Mouse (Mus musculus) myocyte (in vitro differentiated cells): Measurements from ENCODE around the gene Tmem86b. TPM values are rescaled to one million over a fixed set of nuclear protein-coding genes. Genes with fewer than 3 reads are reported as not detected.

Source experiments
- H3K27me3 ChIP-seq: one replicate; pipeline ENCODE4 v1.6.1; 2011; ENCODE audit not compliant: control insufficient read depth, insufficient read depth, insufficient read length
- H3K36me3 ChIP-seq: one replicate; pipeline ENCODE4 v1.6.1; 2011; ENCODE audit not compliant: control insufficient read depth, insufficient read depth
- H3K4me2 ChIP-seq: one replicate; pipeline ENCODE4 v1.6.1; 2011; ENCODE audit warnings: low read depth, control low read depth
- H3K4me3 ChIP-seq: one replicate; pipeline ENCODE4 v1.5.1; 2011; ENCODE audit warnings: mild to moderate bottlenecking, control low read depth, moderate library complexity
- H3K79me2 ChIP-seq: one replicate; pipeline ENCODE4 v1.6.1; 2011; ENCODE audit not compliant: control insufficient read depth, insufficient read depth
- H3ac ChIP-seq: one replicate; pipeline ENCODE4 v1.6.1; 2011; ENCODE audit not compliant: control insufficient read depth, insufficient read length
- CEBPB ChIP-seq: IDR thresholded peaks from 2 replicates; pipeline ENCODE4 v1.6.1; 2011; ENCODE audit warnings: mild to moderate bottlenecking, moderate library complexity; ENCODE audit not compliant: poor library complexity, insufficient read depth, severe bottlenecking
- E2F4 ChIP-seq: IDR thresholded peaks from one replicate; pipeline ENCODE4 v1.6.1; 2011; ENCODE audit warnings: mild to moderate bottlenecking, control low read depth, moderate library complexity; ENCODE audit not compliant: insufficient read depth
- MAX ChIP-seq: IDR thresholded peaks from one replicate; pipeline ENCODE4 v1.6.1; 2011; ENCODE audit warnings: low read depth, mild to moderate bottlenecking, control low read depth
- MYOD1 ChIP-seq, 3 experiments: IDR thresholded peaks; one replicate each; pipeline ENCODE4 v1.6.1; 2011; ENCODE audit warnings: control low read depth in 2 of 3, low read depth in 2 of 3, mild to moderate bottlenecking in 2 of 3, moderate library complexity in 1 of 3; ENCODE audit not compliant: insufficient read length in 2 of 3, control insufficient read depth in 1 of 3
- MYOG ChIP-seq, 3 experiments: IDR thresholded peaks; one replicate each; pipeline ENCODE4 v1.6.1; 2011; ENCODE audit warnings: control low read depth in 2 of 3, low read depth in 2 of 3, mild to moderate bottlenecking in 2 of 3; ENCODE audit not compliant: insufficient read length in 2 of 3, control insufficient read depth in 1 of 3, insufficient read depth in 1 of 3
- POLR2A ChIP-seq: IDR thresholded peaks from one replicate; pipeline ENCODE4 v1.6.1; 2011; ENCODE audit warnings: low read depth, mild to moderate bottlenecking, control low read depth, moderate library complexity; ENCODE audit not compliant: insufficient read length
- POLR2AphosphoS2 ChIP-seq: IDR thresholded peaks from one replicate; pipeline ENCODE4 v1.6.1; 2011; ENCODE audit warnings: low read depth, control low read depth; ENCODE audit not compliant: insufficient read length
- REST ChIP-seq: IDR thresholded peaks from one replicate; pipeline ENCODE4 v1.6.1; 2011; ENCODE audit warnings: mild to moderate bottlenecking, control low read depth, moderate library complexity; ENCODE audit not compliant: insufficient read depth, insufficient read length
- SRF ChIP-seq: IDR thresholded peaks from one replicate; pipeline ENCODE4 v1.6.1; 2011; ENCODE audit warnings: low read depth; ENCODE audit not compliant: control insufficient read depth, insufficient read length
- TCF12 ChIP-seq: IDR thresholded peaks from one replicate; pipeline ENCODE4 v1.6.1; 2011; ENCODE audit warnings: mild to moderate bottlenecking, control low read depth; ENCODE audit not compliant: poor library complexity, insufficient read depth, severe bottlenecking
- TCF3 ChIP-seq: IDR thresholded peaks from one replicate; pipeline ENCODE4 v1.6.1; 2011; ENCODE audit warnings: low read depth, control low read depth; ENCODE audit not compliant: insufficient read length
- USF1 ChIP-seq: IDR thresholded peaks from one replicate; pipeline ENCODE4 v1.6.1; 2011; ENCODE audit warnings: low read depth, mild to moderate bottlenecking, control low read depth, moderate library complexity
- polyA plus RNA-seq: library from polyadenylated mRNA; unstranded; fragments of >200 nt; fragmentation: generic; extraction: Trizol; gene quantifications from one replicate; pipeline ENCODE4 v1.2.1, GENCODE M21; 2012; ENCODE audit warnings: missing spikeins

Tmem86b gene
- polyA plus RNA-seq, 1 experiment = 2.2 TPM

- Histone ChIP-seq H3K79me2 (peaks cover 33% of the 10 kb centered on the region), H3ac (peak overlapping the region; percentile 29), H3K27me3 (no peaks in the 10 kb centered on the region), H3K36me3 (no peaks in the 10 kb centered on the region), H3K4me2 (peak overlapping the region; percentile 99), H3K4me3 (peak overlapping the region; percentile 66)
- TF ChIP-seq CEBPB = no peak
- no peak for TF ChIP-seq POLR2A
- no peak for TF ChIP-seq USF1
- TF ChIP-seq POLR2AphosphoS2 = no peak
- no peak for TF ChIP-seq TCF3
- TF ChIP-seq MYOG (IDR thresholded peaks at IDR 0.05; ENCODE audit: control insufficient read depth in 1 of 3, insufficient read depth in 1 of 3, insufficient read length in 2 of 3, low read depth in 2 of 3) = no peak
- no peak for TF ChIP-seq REST
- no peak for TF ChIP-seq SRF
- no peak for TF ChIP-seq MYOD1 (IDR thresholded peaks at IDR 0.05; ENCODE audit: control insufficient read depth in 1 of 3, insufficient read length in 2 of 3, low read depth in 2 of 3)
- TF ChIP-seq E2F4 = no peak
- no peak for TF ChIP-seq MAX
- no peak for TF ChIP-seq TCF12
Measured at GRCm38 (mm10) chr7:4659911-4660443, 28.8 kb upstream of the Tmem86b start.

GRCm38 (mm10) chr7:4658912-4659551 lies 27.8 kb upstream of the Tmem86b start, which contains the start of gene Ppp6r1:
Gene Ppp6r1, minus strand, starts transcription at chr7:4659019.
- H3K4me2 ChIP-seq = peak within 1 kb of the TSS; percentile 99
- peak within 1 kb of the TSS; percentile 29 for H3ac ChIP-seq
- TF ChIP-seq MYOG (IDR thresholded peaks at IDR 0.05; ENCODE audit: control insufficient read depth in 1 of 3, insufficient read depth in 1 of 3, insufficient read length in 2 of 3, low read depth in 2 of 3) (peak in 2 of 3 experiments; percentile 52 to 77), TCF12 (no peak), SRF (no peak), E2F4 (peak; percentile 16), MYOD1 (IDR thresholded peaks at IDR 0.05; ENCODE audit: control insufficient read depth in 1 of 3, insufficient read length in 2 of 3, low read depth in 2 of 3) (peak in 2 of 3 experiments; percentile 61 to 67), USF1 (no peak), MAX (no peak), POLR2A (peak; percentile 90), POLR2AphosphoS2 (peak; percentile 91), TCF3 (no peak), CEBPB (no peak), REST (no peak)
- H3K36me3 ChIP-seq = no peaks in the 10 kb centered on the region
- peak within 1 kb of the TSS; percentile 66 for H3K4me3 ChIP-seq
- no peaks in the 10 kb centered on the region for H3K27me3 ChIP-seq
- H3K79me2 ChIP-seq = peaks cover 42% of the 10 kb centered on the region

GRCm38 (mm10) chr7:4658128-4658907 lies 27.1 kb upstream of the Tmem86b start:
- no peaks in the 10 kb centered on the region for H3K36me3 ChIP-seq
- H3K79me2 ChIP-seq = peaks cover 50% of the 10 kb centered on the region
- no peak for TF ChIP-seq MYOG (IDR thresholded peaks at IDR 0.05; ENCODE audit: control insufficient read depth in 1 of 3, insufficient read depth in 1 of 3, insufficient read length in 2 of 3, low read depth in 2 of 3)
- TF ChIP-seq MYOD1 (IDR thresholded peaks at IDR 0.05; ENCODE audit: control insufficient read depth in 1 of 3, insufficient read length in 2 of 3, low read depth in 2 of 3) = no peak
- no peak for TF ChIP-seq SRF
- no peak for TF ChIP-seq POLR2A
- TF ChIP-seq USF1 = no peak
- no peak for TF ChIP-seq REST
- TF ChIP-seq TCF3 = no peak
- no peak for TF ChIP-seq TCF12
- no peak for TF ChIP-seq MAX
- TF ChIP-seq POLR2AphosphoS2 = no peak
- peak overlapping the region; percentile 29 for H3ac ChIP-seq
- peak overlapping the region; percentile 84 for H3K4me2 ChIP-seq
- H3K4me3 ChIP-seq = peak overlapping the region; percentile 66
- no peaks in the 10 kb centered on the region for H3K27me3 ChIP-seq

- Histone ChIP-seq H3K4me3 (peak overlapping the region; percentile 66), H3K4me2 (peak overlapping the region; percentile 84), H3K79me2 (peaks cover 57% of the 10 kb centered on the region), H3K36me3 (no peaks in the 10 kb centered on the region), H3ac (peak overlapping the region; percentile 29), H3K27me3 (no peaks in the 10 kb centered on the region)
- TF ChIP-seq MAX (no peak), USF1 (no peak), REST (no peak), POLR2A (no peak), TCF12 (no peak), TCF3 (no peak)
Measured at GRCm38 (mm10) chr7:4657521-4658127, 26.4 kb upstream of the Tmem86b start.
